Mouse (Mus musculus) mouse embryonic stem cell (cell line): ENCODE measurements at regions not wholly inside any gene's neighbourhood (a gene's known extent, or its start where the extent isn't known, plus 50 kb on each side); places are given as distances from the start of the nearest gene placed in this dataset.

Experiments used
- in situ Hi-C, 2 experiments: fragments of 300-500 bp; cut with MboI; formaldehyde crosslinking; loops; 1 replicate in 1 of 2; 3 replicates in 1 of 2; pipeline ENCODE4 v1.14.3; 2019 to 2020; ENCODE audit warnings: low sequenced_read_pairs in 2 of 2, low pct_unique_long_range_greater_than_20kb in 1 of 2, mixed read lengths in 1 of 2; ENCODE audit not compliant: unreplicated experiment in 1 of 2

DNA sequence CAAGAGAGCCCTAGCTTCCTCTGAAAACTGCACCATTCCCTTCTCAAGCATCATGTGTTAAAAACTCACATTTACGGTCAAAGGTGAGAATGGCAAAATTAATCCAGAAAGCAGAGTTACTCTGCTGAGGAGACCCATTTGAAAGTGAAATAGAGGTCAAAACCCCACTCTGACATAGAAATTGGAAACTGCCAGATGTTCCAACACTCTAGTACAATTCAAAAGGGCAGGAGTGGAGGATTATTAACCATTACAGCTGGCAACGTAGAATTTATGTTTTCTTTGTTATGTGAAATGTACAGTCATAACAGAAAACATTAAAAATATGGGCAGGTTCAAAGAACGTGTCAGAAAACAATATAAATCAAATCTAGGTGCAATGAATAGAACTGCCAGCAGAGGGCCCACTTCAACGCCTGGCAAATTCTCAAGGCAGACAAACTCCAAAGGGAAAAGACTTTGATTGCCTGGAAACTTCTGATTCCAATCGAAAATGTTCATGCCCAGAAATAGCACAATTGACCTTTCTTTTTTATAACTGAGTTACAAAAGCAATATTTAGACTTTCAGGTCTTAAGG is 54.2 kb upstream of the Rfpl4b start:
- in situ Hi-C loops, result loop anchor here (10.0 kb wide), 1 partner anchor 169 kb away; no protein-coding TSS in a partner anchor

DNA sequence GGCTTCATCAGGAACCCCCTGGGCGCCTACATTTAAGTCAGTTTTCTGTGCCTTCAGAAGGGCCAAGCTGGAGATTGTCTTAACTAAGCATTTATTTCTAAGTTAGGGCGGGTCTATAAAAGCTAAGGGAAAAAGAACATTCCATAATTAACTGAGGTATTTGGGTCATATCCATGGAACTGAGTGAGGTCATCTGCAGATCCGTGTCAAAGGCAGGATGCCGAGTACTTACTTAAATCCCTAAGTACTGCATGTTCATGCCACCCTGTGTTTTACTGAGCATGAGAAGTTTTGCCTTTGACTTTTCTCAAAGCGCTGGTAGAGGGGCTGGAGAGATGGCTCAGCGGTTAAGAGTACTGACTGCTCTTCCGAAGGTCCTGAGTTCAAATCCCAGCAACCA is 57.7 kb upstream of the Rfpl4b start:
- in situ Hi-C loops, result loop anchor here (10.0 kb wide), 1 partner anchor 166 kb away; no protein-coding TSS in a partner anchor

DNA sequence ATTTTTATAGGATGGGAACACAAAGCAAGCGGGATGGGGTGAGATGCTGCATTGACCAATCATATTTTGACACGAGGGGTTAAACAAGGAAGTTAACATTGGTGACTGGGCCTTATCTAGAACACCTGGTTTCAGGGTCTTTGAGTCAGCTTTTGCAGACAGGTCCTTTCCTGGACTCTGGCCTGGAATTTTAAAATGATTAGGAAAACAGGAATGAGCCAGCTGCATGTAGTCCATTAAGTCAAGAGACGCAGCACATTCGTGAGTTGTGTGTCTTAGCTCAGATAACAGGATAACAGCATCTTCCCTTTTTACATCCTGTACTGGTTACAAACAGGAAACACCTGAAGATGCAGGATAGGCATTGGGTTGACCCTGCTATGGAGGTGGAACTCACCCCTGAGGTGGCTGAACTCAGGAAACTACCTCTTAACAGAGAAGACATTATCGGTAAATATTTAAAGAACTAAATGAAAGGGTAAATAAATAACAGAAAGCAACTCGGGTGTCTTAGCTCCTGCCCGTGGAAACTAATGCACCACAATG is 59.1 kb upstream of the Rfpl4b start:
- in situ Hi-C loops, result no loop called here

DNA sequence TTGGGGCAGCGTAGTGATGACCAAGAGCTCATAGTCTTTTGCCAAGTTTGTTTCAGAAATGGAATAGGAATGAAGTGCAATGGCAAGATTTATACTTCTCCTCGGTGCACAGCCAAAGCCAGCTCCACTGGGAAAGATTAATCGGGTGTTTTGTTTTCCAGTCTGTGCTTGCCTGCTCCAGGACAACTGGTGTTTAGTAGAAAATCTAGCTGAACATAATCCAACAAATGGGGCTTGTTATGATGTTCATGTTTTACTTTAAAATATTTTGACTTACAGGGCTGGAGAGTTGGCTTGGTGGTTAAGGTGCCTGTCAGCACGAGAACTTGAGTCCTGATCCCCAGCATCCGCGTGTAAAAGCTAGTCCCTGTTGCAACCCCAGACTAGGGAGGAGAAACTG is 60.6 kb upstream of the Rfpl4b start:
- in situ Hi-C loops, result no loop called here

DNA sequence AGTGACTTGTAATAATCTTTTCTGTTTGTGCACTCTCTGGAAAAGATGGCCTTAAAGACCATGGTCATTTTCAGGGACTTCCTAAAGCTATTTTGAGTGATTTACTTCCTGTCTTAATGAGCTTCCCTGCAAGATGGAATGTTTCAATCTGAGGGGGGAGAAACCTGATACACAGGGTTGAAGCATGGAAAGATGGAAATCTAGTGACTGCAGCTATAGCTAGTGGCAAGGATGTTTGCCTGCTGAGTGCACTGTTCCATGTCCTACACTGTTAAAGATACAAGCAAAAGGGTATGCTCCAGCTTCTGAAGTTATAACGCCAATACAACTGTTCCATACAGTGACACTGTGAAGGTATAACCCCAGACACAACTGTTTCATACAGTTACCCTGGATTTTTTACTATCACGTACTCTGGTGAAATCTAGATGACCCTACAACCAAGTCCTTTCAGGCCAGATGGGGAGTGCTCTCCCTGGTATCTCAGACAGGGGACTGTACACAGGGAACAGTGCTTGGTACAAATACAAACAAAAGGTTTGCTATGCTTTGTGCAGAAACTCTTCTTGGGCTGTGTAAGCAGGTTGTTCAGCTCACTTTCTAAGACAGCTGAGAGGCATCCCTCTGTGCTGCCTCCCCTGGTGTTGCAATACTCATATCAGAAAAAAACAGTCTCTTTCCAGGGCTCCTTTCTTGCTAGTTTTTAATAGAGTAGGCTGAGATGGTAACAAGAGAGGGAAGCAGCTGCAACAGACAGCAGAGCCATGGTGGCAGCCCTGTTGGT is 62.4 kb upstream of the Rfpl4b start:
- in situ Hi-C loops, result no loop called here

DNA sequence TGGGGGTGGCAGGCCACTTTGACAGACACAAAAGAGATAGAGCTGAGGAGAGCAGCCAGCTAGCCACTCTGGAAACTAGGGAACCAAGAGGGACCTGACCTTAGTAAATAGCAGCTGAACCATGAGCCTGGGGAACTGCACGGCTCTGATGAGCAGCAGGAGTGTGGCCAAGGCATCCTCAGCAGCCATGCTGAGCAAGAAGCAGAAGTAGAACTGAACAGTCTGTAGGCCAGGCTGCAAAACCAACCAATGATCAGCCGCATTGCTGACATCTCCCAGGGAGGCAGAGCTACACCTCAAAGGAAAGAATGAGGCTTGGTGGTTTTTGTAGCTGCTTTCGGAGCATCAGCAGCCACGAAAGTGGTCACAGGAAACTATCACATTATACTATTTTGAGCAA is 63.1 kb upstream of the Rfpl4b start:
- in situ Hi-C loops, result no loop called here

DNA sequence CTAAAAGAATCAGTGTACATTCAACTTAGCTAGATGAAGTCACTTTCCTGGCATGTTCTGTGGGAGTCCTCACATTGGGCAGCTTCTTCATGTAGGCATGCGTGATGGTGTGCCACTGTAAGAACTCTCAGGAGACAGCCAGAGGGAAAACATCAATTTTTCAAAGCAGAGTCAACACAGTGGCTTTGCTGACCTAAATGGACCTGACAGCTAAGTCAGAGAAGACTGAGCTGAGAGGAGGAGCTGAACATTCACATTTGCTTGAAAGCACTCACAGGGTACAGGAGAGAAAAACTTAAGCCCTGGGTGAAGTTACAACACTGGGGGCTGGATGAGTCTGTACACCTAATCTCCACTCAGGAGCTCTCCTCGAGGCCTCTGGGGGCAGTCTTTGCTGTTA is 64.9 kb upstream of the Rfpl4b start:
- in situ Hi-C loops, result no loop called here

DNA sequence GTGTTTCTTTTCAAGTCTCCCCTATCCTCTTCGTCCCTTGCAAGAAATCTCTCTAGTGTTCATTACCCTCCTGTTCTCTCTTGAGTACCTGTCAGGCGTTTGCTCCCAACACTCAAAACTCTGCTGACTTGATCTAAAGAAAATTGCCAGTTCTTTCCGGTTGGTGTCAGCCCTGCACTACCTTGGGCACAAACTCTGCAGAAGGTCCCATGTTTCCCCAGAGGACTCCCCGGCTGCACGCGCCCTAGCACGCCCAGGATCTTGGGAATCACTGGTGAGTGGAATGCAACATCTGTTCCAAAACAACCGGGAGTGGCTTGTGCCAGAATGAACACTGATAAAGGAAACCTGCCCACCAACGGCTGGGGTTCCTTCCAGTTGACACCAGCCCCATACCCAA is 66.3 kb upstream of the Rfpl4b start:
- in situ Hi-C loops, result no loop called here

DNA sequence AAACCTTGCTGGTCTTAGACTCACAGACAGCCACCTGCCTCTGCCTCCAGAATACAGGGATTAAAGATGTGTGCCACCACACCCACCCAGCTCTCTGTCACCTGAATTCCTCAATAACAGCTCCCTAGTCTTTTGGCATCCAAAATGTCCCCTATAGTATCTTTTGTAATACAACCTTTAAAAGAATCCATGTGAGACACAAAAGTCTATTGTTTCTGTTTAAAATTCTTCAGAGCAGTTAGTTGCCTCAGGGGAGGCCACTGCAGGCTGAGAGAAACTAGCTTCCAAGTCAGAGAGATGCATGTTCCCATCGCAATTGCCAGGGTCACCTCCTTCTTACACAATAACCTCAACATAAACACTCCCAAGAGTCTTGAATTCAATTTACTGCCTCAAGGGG is 70.6 kb upstream of the Lama4 start:
- in situ Hi-C loops, result no loop called here

DNA sequence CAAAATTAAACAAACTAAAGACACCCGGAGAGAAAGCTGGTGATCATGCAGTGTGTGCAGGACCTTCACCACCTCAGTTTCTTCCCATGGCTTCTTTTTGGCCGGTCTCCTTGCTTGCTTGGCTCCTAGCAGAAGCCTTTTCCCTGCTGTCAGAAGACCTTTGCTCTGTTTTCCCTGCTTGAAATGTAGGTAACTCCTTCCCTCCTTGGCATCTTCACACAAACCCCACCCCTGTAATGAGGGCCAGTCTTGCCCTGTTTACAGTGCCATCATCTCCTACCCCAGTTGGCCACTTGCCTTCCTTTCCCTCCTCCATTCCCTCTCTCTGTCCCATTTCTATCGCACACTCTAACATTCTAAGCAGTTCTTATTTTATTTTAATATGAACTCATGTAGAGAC is 69.7 kb upstream of the Lama4 start:
- in situ Hi-C loops, result no loop called here

DNA sequence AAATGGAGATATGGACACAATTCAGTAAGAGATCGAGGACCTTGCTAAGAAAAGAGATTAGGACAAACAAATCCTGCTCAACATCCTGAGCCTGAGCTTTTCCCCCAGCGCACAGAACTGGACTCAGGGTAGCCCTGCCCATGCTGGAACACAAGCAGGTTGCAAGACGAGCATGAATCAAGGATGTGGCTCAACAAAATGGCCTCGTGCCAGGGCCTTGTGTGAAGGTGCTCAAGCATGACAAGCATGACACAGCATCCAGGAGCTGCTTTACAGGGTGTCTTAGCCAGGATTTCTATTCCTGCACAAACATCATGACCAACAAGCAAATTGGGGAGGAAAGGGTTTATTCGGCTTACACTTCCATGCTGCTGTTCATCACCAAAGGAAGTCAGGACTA is 67.7 kb upstream of the Lama4 start:
- in situ Hi-C loops, result no loop called here

DNA sequence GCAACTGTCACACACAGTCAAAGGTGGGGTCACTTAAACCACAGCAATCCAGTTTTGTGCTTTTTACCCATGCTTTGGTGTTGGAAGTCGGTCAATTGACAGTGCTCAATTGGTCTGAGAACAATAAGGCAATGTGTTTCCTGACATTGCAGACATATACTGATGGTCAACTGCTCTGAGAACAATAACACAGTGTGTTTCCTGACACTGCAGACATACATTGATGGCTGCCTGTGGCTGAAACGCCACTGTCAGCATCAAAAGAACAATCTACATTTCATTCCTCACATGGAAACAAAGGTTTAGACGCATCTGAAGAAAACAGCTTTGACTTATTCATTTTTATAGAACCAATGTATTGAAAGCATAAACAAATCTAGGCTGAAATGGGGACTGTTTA is 59.2 kb upstream of the Lama4 start:
- in situ Hi-C loops, result no loop called here

DNA sequence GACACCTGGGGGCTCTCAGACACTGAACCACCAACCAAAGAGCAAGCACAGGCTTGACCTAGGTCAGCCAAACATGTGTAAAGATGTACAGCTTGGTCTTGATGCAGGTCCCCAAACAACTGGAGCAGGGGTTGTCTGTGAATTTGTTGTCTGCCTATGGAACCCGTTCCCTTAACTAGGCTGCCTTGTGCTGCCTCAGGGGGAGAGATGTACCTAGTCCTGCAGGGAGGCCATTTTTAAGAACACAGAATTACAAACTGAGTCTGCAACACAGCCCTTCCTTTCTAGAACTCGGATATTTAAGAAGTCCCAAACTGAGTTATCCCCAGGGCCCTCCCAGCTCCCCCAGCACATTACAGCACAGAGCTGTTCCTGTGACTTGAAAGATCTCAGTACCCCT is 57.5 kb upstream of the Lama4 start:
- in situ Hi-C loops, result no loop called here

DNA sequence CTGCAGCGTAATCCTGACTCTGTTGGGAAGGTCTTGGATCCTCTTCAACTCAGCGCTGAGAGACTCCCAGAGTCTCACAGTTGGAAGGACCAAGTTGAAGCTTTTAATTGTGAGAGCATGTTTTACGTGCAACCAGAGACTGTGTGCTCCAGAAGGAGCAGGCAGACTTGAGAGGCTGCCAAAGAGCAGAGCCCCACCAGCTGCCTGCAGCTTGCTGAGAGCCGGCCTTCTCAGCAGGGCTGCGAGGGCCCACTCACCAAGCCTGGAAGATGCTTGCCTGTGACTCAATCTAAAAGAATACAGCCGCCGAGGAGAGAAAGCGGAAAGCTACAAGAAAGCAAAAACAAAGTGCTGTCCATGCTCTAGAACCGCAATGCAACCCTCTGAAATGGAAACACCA is 57.0 kb upstream of the Lama4 start:
- in situ Hi-C loops, result no loop called here

DNA sequence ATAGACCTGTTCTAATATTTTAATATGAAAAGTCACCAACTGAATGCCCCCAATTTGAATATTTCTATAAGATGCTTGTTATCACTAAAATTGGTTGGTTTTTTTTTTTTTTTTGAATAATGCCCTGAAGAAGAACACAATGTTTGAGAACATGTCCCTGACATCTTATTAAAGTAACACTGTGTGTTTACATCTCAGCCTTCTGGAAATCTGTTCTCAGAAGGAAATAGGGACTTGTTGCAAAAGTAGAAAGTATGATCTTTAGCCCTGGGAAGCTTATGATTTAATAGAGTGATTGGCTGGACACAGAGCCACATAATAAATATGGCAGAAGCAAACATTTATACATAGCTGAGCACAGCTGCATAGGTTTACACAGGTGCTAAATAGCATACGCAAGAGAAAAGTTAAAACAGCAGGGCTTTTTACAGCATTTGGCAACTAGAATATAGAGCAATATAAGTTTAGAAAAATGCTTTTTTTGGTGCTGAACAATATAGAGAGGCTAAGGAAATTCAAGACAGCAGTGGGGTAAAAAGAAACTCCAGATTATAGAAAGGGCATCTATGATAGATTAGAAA is 56.1 kb upstream of the Lama4 start:
- in situ Hi-C loops, result no loop called here

DNA sequence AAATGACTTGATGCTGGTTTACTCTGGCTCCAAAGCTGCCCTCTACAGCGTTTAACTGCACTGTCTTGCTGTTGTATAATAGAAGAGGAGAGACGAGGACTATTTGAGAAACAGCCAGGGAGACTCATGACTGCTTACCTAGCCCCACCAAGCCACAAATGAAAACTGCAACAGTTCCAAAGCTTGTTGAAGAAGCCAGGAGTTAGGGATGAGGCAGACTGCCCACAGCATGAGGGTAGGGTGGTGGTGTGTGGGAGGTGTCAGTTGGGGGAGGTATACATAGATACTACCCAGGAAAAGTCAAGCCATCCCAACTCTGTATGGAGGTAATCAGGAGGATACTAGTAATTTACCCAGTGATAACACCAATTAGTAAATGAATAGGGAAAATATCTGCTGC is 55.5 kb upstream of the Lama4 start:
- in situ Hi-C loops, result no loop called here

DNA sequence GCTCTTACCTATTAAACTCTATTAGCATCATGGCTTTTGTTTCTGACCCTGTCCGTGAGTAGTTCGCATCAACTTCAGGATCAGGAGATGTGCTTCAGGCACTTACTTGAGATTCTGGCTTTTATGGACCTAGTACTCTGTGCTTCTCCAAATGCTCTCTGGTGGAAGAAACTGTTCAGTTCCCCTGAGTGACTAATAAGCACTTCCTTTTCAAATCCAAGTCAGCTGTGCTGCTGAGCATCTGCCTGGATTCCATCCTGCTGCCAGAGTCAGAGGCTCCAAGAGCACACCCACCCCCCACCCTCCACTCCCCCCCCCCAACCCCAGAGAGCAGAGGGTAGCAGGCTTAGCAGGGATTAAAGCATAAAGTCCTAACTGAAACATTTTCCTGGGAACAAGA is 52.3 kb upstream of the Lama4 start:
- in situ Hi-C loops, result no loop called here
